Mouse (Mus musculus): ENCODE measurements around the gene Neurl4.

Gene Neurl4

DNA sequence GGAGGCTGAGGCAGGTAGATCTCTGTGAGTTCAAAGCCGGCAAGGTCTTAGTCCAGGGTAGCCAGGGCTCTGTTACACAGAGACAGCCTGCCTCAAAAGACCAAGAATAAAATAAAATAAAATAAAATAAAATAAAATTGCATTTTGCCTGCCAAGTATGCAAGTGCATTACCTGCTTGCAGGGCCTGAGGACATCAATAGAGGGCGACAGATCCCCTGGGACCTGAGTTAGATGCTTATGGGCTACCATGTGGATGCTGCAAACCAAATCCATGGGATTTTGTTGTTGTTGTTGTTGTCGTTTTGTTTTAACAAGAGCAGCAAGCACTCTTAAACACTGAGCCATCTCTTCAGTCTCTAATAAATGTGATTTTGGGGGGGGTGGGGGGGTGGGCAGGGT is 31.4 kb downstream of the Neurl4 start:
- no peak for DNase-seq (ENCODE audit: low read depth)

DNA sequence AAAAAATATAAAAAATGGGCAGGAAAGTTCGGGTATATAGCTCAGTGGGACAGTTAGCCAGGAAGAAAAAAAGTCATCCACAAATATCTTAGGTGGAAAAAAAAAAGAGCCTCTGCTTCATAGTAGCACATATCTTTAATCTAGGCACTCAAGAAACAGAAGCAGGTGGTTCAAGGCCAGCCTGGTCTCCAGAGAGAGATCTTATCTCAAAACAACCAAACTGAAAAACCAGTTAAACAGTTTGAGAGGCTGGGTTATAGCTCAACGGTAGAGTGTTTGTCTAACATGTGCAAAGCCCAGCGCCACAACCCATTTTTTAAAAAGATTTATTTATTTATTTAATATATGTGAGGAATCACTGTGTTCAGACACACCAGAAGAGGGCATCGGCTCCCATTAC is 32.2 kb downstream of the Neurl4 start:
- DNase-seq (ENCODE audit: low read depth), result no peak

DNA sequence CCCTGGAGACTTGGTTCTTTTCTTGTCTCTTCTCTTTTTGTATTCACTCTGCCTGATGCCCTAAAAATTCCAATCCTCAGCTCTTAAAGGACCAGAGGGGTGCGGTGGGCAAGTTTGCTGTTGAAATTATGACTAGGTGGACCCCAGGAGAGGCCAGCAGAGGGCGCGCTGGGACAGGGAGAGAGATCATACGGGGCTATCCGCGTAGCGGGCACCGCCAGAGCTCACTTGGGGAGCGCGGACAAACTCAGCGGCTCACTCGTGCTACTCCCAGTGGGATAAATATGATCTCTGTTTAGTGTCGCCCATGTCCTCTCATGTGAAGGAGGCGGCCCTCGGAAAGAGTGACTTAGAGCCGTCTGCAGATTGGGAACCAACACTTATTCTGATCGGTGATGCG is 33.3 kb downstream of the Neurl4 start:
- DNase-seq (ENCODE audit: low read depth), result peak; percentile 95

DNA sequence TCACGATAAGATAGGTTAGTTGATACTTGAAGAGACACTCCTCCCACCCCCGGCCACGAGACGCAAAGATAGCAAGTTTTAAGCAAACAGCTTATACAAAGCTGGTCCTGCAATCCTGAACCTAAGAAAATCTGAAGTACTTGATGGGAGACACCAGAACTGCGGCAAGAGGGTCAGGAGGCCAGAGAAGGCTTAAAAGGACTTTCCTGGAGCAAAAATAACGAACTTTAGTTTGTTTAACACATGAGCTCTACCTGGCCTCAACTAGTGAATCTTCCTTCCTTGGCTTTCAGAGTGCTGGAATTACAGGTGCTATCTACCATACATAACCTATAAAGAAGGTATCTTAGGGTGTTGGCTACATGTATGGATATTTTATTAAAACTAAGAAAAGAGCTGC is 33.8 kb downstream of the Neurl4 start:
- DNase-seq (ENCODE audit: low read depth), result no peak

DNA sequence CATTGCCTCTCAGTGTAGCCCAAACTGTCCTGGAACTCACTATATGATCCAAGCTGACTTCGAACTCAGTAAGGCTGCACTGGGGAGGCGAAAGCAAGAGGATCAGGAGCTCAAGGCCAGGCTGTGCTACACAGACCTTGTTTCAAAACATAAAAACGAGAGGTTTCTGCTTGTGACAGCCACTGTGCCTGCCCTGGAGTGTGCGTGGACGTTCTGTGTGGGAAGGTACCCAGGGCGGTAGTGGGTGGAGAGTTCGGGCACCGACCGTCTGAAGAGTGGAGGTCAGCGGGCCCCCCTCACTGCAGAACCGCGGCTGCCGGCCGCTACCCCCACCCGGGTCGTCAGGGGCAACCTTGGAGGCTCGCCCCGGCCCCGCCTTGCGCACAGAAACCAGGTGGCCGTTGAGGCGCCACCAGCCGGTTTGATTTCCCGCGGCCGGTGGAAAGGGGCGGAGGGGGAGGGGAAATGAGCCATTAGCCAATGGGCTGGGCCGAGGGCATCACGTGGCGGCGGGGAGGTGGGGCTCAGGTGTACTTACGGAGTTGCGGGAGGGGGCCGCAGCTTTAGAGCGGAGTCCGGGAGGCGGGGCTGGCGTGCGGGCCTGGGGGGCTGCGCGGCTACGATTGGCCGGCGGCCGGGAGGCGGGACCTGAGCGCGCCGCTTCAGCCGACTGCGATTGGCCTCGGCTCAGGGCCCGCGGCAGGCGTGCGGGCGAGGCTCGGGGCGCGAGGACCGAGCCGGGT is 34.4 kb downstream of the Neurl4 start, which contains the start of gene Ybx2:
Gene Ybx2, plus strand, starts transcription at position 660 of the 743 bp plus-strand sequence.
- DNase-seq (ENCODE audit: low read depth), result no peak

DNA sequence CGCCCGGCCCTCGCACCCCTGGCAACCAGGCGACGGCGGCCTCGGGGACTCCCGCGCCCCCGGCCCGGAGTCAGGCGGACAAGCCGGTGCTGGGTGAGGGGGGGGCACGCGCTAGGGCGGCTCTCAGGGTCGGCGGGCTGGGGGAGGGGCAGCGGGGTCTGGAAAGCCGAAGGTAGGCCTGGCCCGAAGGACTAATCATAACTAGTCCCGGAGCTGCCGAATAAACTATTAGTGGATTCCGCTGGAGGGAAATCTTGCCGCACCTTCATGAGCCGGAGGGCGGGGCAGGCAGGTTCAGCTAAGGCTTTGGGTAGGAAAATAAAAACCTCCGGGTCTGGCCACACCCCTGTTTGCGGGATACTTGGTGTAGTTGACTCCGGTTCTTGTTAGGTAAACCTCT is 35.3 kb downstream of the Neurl4 start:
- DNase-seq (ENCODE audit: low read depth), result no peak

DNA sequence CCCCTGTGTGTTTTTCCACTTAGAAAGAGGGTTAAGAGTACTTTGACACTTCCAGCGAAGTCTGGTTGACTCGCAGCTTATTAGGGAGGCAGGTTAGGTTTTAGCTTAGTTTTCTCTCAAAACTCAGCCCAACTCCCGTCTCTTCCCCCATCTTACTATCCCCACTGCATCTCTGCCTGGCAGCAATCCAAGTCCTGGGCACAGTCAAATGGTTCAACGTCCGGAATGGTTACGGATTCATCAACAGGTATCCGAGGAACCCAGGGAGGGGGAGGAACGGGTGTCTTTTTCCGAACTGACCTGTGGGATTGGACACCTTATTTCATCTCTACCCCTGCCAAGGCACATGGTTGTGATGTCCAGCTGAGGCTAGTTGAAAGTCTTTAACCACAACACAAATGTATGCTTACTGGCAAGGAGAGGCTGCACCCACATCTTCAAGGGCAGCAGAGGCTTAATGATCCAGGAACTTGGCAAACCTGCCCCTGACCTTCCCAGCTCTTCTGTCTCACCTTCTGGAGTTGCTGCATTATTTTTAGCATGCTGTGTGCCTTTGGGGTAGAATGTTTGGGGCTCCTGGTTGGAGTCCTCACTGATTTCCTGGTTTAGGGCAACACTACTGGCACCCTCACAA is 36.0 kb downstream of the Neurl4 start:
- no peak for DNase-seq (ENCODE audit: low read depth)

DNA sequence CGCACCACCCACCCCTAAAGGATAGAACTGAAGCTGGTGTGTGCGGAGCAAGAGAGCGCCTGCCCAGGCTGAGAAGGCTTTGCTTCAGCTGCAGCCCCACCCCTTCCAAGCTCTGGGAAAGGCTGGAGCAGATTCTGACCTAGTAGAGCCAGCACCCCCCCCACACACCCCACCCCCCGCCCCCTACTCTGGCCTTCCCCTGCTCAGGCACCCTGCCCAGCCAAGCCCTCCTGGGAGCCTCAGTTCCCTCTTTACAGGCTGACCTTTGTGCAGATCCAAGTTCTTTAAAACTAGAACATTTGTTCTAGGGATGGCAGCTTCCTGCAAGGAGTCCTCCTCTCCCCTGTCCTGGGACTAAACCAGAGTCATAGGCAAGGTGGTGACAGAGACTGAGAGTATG is 36.5 kb downstream of the Neurl4 start:
- DNase-seq (ENCODE audit: low read depth), result peak; percentile 42

DNA sequence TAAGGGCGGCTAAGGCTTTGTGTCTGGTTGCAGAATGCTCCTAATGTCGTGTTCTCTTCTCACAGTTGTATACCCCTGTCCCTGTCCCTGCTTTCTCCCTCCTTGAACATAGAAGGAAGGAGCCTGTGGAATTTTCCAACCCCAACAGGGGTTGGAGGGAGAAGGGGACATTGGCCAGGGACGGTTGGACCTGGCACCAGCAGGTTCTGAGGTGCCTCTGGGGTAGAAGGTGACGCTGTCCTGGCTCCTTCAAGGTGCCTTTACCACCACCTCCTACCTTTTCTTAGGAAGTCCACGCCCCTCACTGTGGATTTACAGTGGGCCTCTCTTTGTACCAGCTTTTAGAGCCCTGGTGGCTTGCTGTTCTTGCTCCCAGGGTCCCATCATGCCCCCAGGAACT is 37.0 kb downstream of the Neurl4 start:
- no peak for DNase-seq (ENCODE audit: low read depth)

DNA sequence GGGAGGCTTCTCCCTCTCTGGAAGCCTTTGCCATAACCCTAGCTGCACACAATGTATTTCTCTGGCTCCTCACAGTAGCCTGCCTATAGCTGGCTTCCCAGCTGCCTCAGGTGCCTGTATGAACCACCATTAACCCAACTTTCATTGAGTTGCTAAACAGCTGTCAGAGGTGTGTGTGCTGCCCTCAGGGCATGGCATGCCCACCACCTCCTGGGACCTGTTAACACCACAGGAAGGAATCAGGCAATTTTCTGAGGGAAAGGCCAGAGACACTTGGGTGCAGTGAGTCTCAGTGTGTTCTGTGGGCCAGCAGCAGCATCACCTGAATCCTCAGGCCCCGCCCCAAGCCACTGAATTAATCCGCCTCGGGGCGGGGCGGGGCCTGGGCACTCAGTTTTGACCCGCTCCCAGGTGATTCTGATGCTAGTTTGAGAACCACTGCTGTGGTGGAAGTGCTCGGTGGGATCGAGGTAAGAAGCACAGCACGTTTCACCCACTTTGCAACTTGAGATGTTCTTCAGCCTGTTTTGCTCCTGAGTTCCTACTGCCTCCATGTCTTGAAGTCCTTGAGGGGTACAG is 37.6 kb downstream of the Neurl4 start:
- no peak for DNase-seq (ENCODE audit: low read depth)

DNA sequence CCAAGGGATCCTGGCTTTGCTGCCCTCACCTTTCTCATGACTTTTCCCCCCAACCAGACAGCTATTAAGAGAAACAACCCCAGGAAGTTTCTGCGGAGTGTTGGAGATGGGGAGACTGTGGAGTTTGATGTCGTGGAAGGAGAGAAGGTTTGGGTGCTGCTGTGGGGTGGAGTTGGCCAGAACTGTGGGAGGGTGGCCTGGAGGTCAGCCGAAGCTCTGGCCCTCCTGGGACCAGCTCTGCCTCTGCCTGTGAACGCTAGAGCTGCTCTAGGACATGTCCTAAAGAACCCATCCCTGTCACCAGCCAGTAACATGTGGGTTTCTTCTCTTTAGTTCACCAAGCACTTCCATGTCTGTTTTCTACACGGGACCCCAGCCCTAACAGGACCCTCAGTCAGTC is 38.3 kb downstream of the Neurl4 start:
- DNase-seq (ENCODE audit: low read depth), result no peak

DNA sequence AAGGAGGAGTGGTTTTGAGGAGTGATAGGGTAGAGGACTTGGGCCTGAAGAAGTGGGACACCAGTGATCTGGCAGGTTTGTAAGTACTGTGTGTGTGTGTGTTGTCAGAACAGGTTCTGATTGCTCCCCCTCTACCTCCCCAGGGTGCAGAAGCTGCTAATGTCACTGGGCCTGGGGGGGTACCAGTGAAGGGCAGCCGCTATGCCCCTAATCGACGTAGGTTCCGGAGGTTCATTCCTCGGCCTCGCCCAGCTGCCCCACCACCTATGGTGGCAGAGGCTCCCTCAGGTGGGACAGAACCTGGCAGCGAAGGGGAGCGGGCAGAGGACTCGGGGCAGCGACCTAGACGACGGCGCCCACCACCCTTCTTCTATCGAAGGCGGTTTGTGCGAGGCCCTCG is 38.9 kb downstream of the Neurl4 start:
- DNase-seq (ENCODE audit: low read depth), result no peak

DNA sequence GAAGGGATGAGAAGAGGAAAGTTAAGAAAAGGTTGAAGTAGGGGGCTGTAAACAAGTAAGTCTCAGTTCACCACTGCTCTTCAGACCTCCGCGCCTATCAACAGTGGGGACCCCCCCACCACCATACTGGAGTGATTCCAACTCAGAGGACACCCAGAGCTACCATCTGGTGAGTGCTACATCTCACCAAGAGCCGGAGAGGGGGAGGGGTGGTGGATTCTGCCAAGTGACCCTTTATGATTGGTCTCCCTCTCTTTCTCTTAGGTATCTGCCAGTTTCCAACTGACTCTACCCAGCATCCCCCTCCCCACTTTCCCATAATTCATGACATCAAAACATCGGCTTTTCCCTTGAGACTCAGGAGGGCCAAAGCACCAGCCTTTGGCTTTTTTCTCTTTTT is 40.1 kb downstream of the Neurl4 start:
- DNase-seq (ENCODE audit: low read depth), result no peak

DNA sequence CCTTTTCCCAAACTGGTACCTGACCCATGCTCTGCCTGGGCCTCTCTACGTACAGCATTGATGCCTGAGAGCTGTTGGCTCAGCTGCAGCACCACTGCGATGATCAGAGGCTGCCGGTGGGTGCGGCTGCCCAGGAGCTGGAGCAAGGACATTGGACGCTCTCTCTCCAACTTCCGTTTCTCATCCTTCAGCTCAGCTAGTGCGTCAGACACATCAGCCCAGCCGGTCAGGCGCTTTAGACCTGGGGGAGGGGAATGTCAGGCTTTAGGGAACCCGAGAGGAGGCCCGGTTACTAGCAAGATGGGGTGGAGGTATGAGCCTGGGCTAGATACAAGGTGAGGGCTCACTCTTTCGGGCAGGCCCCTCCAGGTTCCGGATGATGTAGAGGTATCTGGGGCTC is 44.3 kb downstream of the Neurl4 start:
- no peak for DNase-seq (ENCODE audit: low read depth)

DNA sequence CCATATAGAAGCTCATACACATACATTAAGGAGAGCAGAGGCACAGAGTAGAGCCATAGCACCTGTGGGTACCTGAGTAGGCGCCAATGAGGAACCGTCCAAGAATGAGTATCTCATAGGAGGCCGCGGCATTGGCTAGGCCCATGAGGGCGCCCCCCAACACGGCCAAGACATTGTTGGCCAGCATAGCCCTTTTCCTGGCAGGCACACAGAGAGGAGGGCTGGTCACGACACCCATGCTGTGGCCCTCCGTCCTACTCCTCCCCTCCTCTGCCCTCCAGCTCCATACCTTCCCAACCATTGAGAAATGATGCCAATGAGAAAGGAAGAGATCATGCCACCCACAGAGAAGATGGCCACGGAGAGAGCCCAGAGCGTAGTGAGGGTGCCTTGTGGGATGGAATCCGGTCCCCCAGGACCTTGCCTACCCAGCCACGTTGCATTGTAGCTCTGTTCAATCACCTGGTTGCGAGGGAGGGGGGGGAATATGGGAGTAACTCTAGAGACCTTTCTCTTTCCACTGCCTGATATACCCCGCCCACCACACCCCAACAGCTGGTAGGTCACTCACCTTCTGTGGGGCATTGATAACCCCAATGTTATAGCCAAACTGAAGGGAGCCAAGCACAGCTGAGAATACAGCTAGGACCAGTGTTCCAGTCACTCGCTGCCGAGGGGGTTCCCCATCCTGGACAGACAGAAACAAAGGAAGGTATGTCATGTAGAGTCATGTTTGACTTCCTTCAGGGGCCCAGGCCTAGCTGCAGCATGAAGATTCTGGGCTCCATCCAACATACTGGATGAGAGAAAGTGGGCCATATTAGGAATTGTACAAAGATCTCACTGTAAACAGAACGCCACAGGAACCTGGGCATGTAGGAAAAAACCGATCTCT is 45.4 kb downstream of the Neurl4 start:
- no peak for DNase-seq (ENCODE audit: low read depth)

DNA sequence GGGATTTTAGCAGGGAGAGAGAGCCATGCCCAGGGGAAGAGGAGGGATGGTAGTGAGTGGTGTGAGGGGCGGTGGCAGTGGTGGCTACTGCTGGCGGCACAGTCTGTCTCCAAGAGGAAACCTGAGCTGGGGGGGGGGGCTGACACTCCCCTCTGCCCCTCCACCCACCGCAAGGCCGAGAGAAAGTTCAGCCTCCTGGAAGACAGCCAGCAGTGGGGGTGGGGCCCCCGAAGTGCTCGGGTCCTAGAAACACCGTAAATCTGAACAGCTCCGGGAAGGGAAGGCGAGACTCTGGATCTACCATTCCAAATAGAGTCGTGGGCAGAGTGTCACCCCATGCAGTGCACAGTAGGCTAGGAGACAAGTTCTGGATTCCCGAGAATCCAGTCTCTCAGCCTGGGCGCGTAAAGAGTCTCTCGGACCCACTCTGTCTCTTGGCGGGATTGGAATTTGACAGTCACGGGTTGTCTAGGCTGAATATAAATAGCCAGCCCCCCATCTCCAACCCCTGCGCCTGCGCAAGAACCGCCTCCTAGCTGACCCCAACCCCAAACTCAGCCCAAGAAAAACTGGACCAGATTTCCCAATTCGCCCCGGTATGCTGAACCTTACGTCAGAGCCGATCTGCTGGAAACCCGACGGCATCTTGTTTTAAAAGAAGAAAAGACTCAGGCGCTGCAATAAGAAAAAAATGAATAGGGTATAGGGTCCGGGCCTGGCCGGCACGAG is 46.6 kb downstream of the Neurl4 start:
- DNase-seq (ENCODE audit: low read depth), result no peak

DNA sequence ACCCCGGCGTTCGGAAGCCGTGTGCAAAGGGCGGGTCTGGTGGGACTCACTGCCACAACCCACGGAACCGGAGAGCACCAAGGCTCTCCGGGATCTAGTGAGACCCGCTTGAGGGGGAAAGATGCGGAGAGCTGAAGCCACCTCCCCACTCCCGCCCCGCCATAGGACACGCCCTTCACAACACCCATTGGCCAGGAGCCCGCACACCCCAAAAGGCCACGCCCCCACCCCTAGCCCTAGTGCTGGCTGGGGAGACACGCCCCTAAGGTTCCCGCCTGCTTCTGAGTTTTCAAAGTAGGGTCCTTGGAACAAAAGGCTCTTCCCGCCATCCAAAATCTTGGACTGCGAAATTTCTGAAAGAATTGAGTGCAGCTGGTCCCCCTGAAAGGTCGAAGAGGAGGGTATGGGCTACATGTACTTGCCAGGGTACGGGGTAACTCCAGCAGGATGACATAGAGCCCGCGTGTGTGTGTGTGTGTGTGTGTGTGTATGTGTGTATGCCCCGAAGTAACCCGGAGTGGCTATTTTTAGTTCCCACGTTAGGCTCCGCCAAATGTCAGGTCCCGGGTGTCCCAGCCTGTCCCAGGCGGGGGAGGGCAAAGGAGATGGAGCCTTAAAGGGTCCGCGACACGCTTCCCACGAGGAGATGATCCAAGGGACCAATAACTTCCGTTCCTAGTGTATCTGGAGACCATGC is 47.3 kb downstream of the Neurl4 start, which contains the start of gene Slc2a4:
Gene Slc2a4, minus strand, starts transcription at position 123 of the 697 bp plus-strand sequence.
- DNase-seq (ENCODE audit: low read depth), result peak; percentile 88

DNA sequence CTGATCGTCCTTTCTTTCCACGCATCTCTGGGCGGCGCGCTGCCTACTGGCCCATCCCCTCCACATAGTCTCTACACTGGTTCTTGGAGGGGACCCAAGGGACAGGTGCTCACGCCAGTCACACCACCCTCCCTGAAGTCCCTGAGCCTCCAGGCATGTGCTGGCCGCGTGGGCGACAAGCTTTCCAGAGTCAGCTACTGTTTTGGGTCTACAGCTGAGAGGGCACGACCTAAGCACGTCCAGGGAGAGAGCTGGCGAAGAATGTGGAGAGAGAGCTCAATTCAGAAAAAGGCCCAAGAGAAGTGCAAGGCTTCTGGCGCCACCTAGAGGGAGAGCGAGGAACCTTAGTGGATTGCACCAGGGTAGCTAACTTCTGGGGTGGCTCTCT is 47.9 kb downstream of the Neurl4 start:
- DNase-seq (ENCODE audit: low read depth), result peak; percentile 60

DNA sequence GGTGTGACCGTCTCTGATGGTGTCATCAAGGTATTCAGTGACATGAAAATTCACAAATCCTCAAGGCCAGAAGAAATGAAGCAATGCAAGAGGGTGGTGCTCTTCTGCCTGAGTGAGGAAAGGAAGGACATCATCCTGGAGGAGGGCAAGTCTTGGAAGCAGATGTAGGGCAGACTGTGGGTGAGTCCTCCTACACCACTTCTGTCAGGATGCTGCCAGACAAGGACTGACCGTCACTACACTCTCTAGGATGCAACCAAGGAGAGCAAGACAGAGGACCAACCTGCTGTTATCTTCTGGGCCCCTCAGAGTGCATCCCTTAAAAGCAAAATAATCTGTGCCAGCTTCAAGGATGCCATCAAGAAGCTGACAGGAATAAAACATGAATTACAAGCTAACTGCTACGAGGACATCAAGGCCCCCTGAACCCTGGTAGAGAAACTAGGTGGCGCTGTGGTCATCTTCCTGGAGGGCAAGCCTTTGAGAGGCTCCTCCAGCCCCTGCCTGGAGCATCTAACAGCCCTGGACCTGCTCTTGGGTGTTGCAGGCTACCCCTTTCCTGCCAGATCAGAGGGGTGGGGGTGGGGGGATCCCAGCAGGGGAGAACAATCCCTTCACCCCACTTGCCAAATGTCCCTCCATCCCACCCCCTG is 50.1 kb downstream of the Neurl4 start:
- peak; percentile 21 for DNase-seq (ENCODE audit: low read depth)

DNA sequence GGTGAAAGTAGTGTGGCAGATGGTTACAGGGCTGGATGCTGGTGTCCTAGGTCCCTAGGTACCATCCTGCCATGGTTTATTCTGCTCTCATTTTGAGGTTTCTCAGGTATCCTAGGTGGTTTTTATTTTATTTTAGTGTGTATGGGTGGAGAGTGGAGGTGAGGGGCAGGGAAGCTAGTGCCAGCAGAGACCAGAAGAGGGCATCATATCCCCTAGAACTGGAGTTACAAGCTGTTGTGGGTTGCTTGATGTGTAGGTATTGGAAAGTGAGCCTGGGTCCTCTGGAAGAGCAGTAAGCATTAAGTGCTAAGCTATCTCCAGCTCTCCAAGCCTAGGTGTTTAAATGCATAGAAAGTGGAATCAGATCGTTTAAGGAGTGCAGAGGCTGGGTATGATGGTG is 51.4 kb downstream of the Neurl4 start:
- DNase-seq (ENCODE audit: low read depth), result no peak

All from NIH3T3 (cell line).